11 mouse cellular contexts compared by ENCODE assay signal in the genomic region with DNA sequence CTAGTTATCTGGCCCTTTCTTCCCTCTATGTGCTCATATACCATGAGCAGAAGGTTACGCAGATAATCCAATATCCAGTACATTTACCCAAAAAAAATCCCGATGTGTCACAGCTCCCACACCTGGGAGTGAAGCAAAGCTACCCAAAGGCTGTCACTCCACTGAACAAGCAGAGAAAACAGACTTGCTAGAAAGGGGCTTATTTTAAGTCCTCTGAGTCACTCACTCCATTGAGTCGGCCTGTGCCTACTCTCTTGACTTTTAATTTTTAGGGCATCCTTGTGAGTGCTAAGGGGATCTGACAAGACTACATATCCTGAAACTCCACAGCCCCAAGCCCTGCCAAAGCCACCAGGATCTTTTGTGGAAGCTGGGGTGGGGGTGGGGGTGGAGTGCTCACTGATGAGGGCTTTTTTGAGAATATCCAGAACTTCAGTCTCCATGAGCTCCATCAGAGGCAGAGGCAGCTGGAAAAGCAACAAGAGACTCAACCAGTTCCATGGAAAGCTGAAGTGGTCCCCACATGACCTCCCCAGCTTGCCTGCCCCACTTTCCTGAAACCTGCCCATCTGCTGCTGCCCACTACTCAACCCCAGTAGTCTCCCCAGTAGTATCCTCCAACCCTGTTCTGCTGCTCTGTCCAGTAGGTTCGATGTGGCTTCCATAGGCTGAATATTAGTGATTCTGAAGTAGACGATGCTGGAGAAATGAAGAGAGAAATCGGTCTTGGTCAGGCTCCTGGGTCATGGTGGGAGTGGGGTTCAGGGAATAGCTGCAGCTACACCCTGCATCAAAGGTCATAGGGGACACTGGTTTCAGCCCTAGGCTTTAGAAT. TPM values are rescaled to one million over a fixed set of nuclear protein-coding genes. Genes with fewer than 3 reads are reported as not detected.
A peak's percentile ranks its signal among the peaks of the same experiment; 100 is the strongest.
DNase-seq lines count a peak whose midpoint lies in the region; ATAC-seq and TF ChIP-seq lines count a peak whose summit lies in the region.
"Had no signal": no experiment of that assay in that cellular context is flagged by ENCODE, and none has a peak within 500 bp of the region (broad histone marks: within the 10 kb centered on the region; RNA-seq: fewer than 3 reads in every experiment).

No protein-coding gene starts in this region.

- DNase-seq in gastrocnemius, adult 2 months: no peak
- DNase-seq in gastrocnemius, adult 8-10 months (ENCODE audit: low spot score in 2 of 2): no peak
- DNase-seq in lung, postnatal 10 days: no peak
- no peak for DNase-seq in layer of hippocampus, postnatal 14 days (ENCODE audit: low spot score in 2 of 2)
- no peak for DNase-seq in layer of hippocampus, adult 11-12 months (ENCODE audit: low spot score)
- DNase-seq: adrenal gland, adult 8-10 months; kidney, adult 11 months; lung, embryonic 14.5 days had no signal

- 65% methylated on average over 6 of the region's 6 CpGs for WGBS in lung, embryonic 16.5 days
- WGBS in hindbrain, embryonic 15.5 days: 54% methylated on average over 6 of the region's 6 CpGs
- 70% methylated on average over 6 of the region's 6 CpGs for WGBS in neural tube, embryonic 13.5 days

- peak overlapping the region; percentile 97; the same call in 1 of the 2 replicates for H3K4me2 ChIP-seq in lung, embryonic 16.5 days (ENCODE audit: low read depth, low read length)
- peak overlapping the region; percentile 91 for H3K4me2 ChIP-seq in hindbrain, embryonic 15.5 days
- peak overlapping the region; percentile 97 for H3K4me2 ChIP-seq in neural tube, embryonic 13.5 days

- no peak overlapping the region for H3K9ac ChIP-seq in lung, embryonic 16.5 days (ENCODE audit: low read length)
- H3K9ac ChIP-seq in hindbrain, embryonic 15.5 days: no peak overlapping the region
- no peak overlapping the region for H3K9ac ChIP-seq in neural tube, embryonic 13.5 days

- ATAC-seq in lung, embryonic 16.5 days (ENCODE audit: low read depth): no peak
- no peak for ATAC-seq in hindbrain, embryonic 15.5 days (ENCODE audit: low FRiP score, low read depth)
- no peak for ATAC-seq in neural tube, embryonic 13.5 days (ENCODE audit: low read depth)

- intact Hi-C loops in gastrocnemius, adult 2 months (cut with DNase I): no loop called here

- no peaks in the 10 kb centered on the region for H3K9me3 ChIP-seq in lung, embryonic 16.5 days (ENCODE audit: control insufficient read depth, low read length)
- H3K9me3 ChIP-seq in hindbrain, embryonic 15.5 days: no peaks in the 10 kb centered on the region
- no peaks in the 10 kb centered on the region for H3K9me3 ChIP-seq in neural tube, embryonic 13.5 days

- peaks cover 54% of the 10 kb centered on the region for H3K27me3 ChIP-seq in lung, embryonic 16.5 days (ENCODE audit: control insufficient read depth, insufficient read depth, low read depth, low read length)
- peaks cover 51% of the 10 kb centered on the region for H3K27me3 ChIP-seq in hindbrain, embryonic 15.5 days
- H3K27me3 ChIP-seq in neural tube, embryonic 13.5 days: peaks cover 57% of the 10 kb centered on the region

- H3K4me3 ChIP-seq in gastrocnemius, adult 2 months: peak overlapping the region; percentile 88
- no peak overlapping the region for H3K4me3 ChIP-seq in lung, embryonic 16.5 days (ENCODE audit: low read length)
- H3K4me3 ChIP-seq in hindbrain, embryonic 15.5 days: peak overlapping the region; percentile 74; the same call in 1 of the 2 replicates
- peak overlapping the region; percentile 75; the same call in 1 of the 2 replicates for H3K4me3 ChIP-seq in neural tube, embryonic 13.5 days

- H3K4me1 ChIP-seq in lung, embryonic 16.5 days (replicated peaks; ENCODE audit: control insufficient read depth, insufficient read depth, low read length): peaks cover 30% of the 10 kb centered on the region
- peaks cover 53% of the 10 kb centered on the region for H3K4me1 ChIP-seq in hindbrain, embryonic 15.5 days (replicated peaks)
- H3K4me1 ChIP-seq in neural tube, embryonic 13.5 days (replicated peaks): peaks cover 47% of the 10 kb centered on the region

- peak overlapping the region; percentile 91 for H3K27ac ChIP-seq in gastrocnemius, adult 2 months
- no peak overlapping the region for H3K27ac ChIP-seq in lung, embryonic 16.5 days (ENCODE audit: low read length)
- no peak overlapping the region for H3K27ac ChIP-seq in hindbrain, embryonic 15.5 days (replicated peaks)
- no peak overlapping the region for H3K27ac ChIP-seq in neural tube, embryonic 13.5 days (replicated peaks)

- no peaks in the 10 kb centered on the region for H3K36me3 ChIP-seq in lung, embryonic 16.5 days (ENCODE audit: control insufficient read depth, insufficient read depth, low read length)
- no peaks in the 10 kb centered on the region for H3K36me3 ChIP-seq in hindbrain, embryonic 15.5 days
- no peaks in the 10 kb centered on the region for H3K36me3 ChIP-seq in neural tube, embryonic 13.5 days

- TF ChIP-seq CTCF in gastrocnemius, adult 2 months (IDR thresholded peaks at IDR 0.05): no peak

RNA-seq across cellular contexts. Expression of gene Esrra, which starts 1.5 kb away (rescaled TPM):
- 100 to 1,000 TPM in 1 of 2 experiments, 10 to 100 TPM in 1; 80.0 to 108 TPM for total RNA-seq in gastrocnemius, adult 2 months (2021)
- total RNA-seq in gastrocnemius, adult 8-10 months (2022): 100 to 1,000 TPM in 1 of 4 experiments, 10 to 100 TPM in 3; 82.8 to 114 (median 93.4) TPM
- 8.5 and 9.9 TPM in 2 replicates for polyA plus RNA-seq in lung, embryonic 16.5 days (2015; fragmentation: Nextera tagmentation; extraction: Ambion mirVana)
- polyA plus RNA-seq in hindbrain, embryonic 15.5 days (2015; fragmentation: Nextera tagmentation; extraction: Ambion mirVana): 17.5 and 18.7 TPM in 2 replicates
- polyA plus RNA-seq in neural tube, embryonic 13.5 days (2015; fragmentation: Nextera tagmentation; extraction: Ambion mirVana): 15.5 and 16.9 TPM in 2 replicates
- total RNA-seq in layer of hippocampus, postnatal 14 days (2021): 10 to 100 TPM; 52.6 to 59.2 TPM

RNA-seq across cellular contexts. Expression of gene Catsperz, which starts 2.1 kb away (rescaled TPM):
- not detected for total RNA-seq in gastrocnemius, adult 2 months (2021)
- not detected for total RNA-seq in gastrocnemius, adult 8-10 months (2022)
- polyA plus RNA-seq in lung, embryonic 16.5 days (2015; fragmentation: Nextera tagmentation; extraction: Ambion mirVana): 2.5 TPM in 2 replicates
- polyA plus RNA-seq in hindbrain, embryonic 15.5 days (2015; fragmentation: Nextera tagmentation; extraction: Ambion mirVana): 2.0 and 3.1 TPM in 2 replicates
- 3.0 and 7.9 TPM in 2 replicates for polyA plus RNA-seq in neural tube, embryonic 13.5 days (2015; fragmentation: Nextera tagmentation; extraction: Ambion mirVana)
- total RNA-seq in layer of hippocampus, postnatal 14 days (2021): 10 to 100 TPM; 13.3 to 14.4 TPM
- total RNA-seq: adrenal gland, adult 8-10 months had no signal

RNA-seq across cellular contexts. Expression of gene Kcnk4, which starts 11.2 kb away (rescaled TPM):
- not detected for total RNA-seq in gastrocnemius, adult 2 months (2021)
- not detected for total RNA-seq in gastrocnemius, adult 8-10 months (2022)
- polyA plus RNA-seq in lung, embryonic 16.5 days (2015; fragmentation: Nextera tagmentation; extraction: Ambion mirVana): 0.21 and 0.96 TPM in 2 replicates
- 9.0 and 13.1 TPM in 2 replicates for polyA plus RNA-seq in hindbrain, embryonic 15.5 days (2015; fragmentation: Nextera tagmentation; extraction: Ambion mirVana)
- polyA plus RNA-seq in neural tube, embryonic 13.5 days (2015; fragmentation: Nextera tagmentation; extraction: Ambion mirVana): 3.4 and 5.2 TPM in 2 replicates
- total RNA-seq in layer of hippocampus, postnatal 14 days (2021): 10 to 100 TPM; 26.2 to 26.9 TPM

RNA-seq across cellular contexts. Expression of gene Prdx5, which starts 13.2 kb away (rescaled TPM):
- 100 to 1,000 TPM; 177 to 270 TPM for total RNA-seq in gastrocnemius, adult 2 months (2021)
- 100 to 1,000 TPM; 195 to 214 (median 202) TPM for total RNA-seq in gastrocnemius, adult 8-10 months (2022)
- polyA plus RNA-seq in lung, embryonic 16.5 days (2015; fragmentation: Nextera tagmentation; extraction: Ambion mirVana): 283 and 302 TPM in 2 replicates
- polyA plus RNA-seq in hindbrain, embryonic 15.5 days (2015; fragmentation: Nextera tagmentation; extraction: Ambion mirVana): 375 and 392 TPM in 2 replicates
- polyA plus RNA-seq in neural tube, embryonic 13.5 days (2015; fragmentation: Nextera tagmentation; extraction: Ambion mirVana): 294 and 302 TPM in 2 replicates
- total RNA-seq in layer of hippocampus, postnatal 14 days (2021): 100 to 1,000 TPM; 377 to 396 TPM

RNA-seq across cellular contexts. Expression of gene Trmt112, which starts 13.6 kb away (rescaled TPM):
- total RNA-seq in gastrocnemius, adult 2 months (2021): 10 to 100 TPM; 32.7 to 41.3 TPM
- 10 to 100 TPM; 34.1 to 46.3 (median 39.7) TPM for total RNA-seq in gastrocnemius, adult 8-10 months (2022)
- 136 and 137 TPM in 2 replicates for polyA plus RNA-seq in lung, embryonic 16.5 days (2015; fragmentation: Nextera tagmentation; extraction: Ambion mirVana)
- 104 TPM in 2 replicates for polyA plus RNA-seq in hindbrain, embryonic 15.5 days (2015; fragmentation: Nextera tagmentation; extraction: Ambion mirVana)
- polyA plus RNA-seq in neural tube, embryonic 13.5 days (2015; fragmentation: Nextera tagmentation; extraction: Ambion mirVana): 117 and 159 TPM in 2 replicates
- 10 to 100 TPM; 39.7 to 42.4 TPM for total RNA-seq in layer of hippocampus, postnatal 14 days (2021)

Comparison
In these comparisons a context has a peak if more than half of its experiments do, and no peak if none do; other contexts are left out.
1. RNA of gene Catsperz, which starts 2.1 kb away (total RNA-seq): 13.3 to 14.4 TPM in layer of hippocampus, postnatal 14 days; not detected in gastrocnemius, adult 2 months and not detected in gastrocnemius, adult 8-10 months; every median in the first group is over 10 times any median in the second.
2. RNA of gene Kcnk4, which starts 11.2 kb away (total RNA-seq): 26.2 to 26.9 TPM in layer of hippocampus, postnatal 14 days; not detected in gastrocnemius, adult 2 months and not detected in gastrocnemius, adult 8-10 months; every median in the first group is over 10 times any median in the second.
3. Peak in every context shown above with its lines, with median percentiles within 50 percentile points of each other: H3K4me2 ChIP-seq.